Mouse (Mus musculus) ES-E14 (cell line): ENCODE data around the gene Khdc1c. TPM values are rescaled to one million over a fixed set of nuclear protein-coding genes. Genes with fewer than 3 reads are reported as not detected.
"Not testable (repeated sequence)": the region's sequence is repeated elsewhere in the genome, so short reads cannot be mapped to it uniquely, and the experiment has no call there.

Source experiments
- DNase-seq: peaks from one replicate; pipeline ENCODE4 v3.0.0-alpha.2; 2013; ENCODE audit warnings: low read depth, low spot score
- H3K27ac ChIP-seq: 2 replicates; pipeline ENCODE4 v1.5.1; 2012; ENCODE audit warnings: low read depth, mild to moderate bottlenecking, low read length, moderate library complexity, mixed read lengths; ENCODE audit not compliant: poor library complexity, insufficient read depth, severe bottlenecking
- H3K36me3 ChIP-seq: 2 replicates; pipeline ENCODE4 v1.6.1; 2012; ENCODE audit warnings: mild to moderate bottlenecking, low read length, moderate library complexity, mixed read lengths; ENCODE audit not compliant: control insufficient read depth, poor library complexity, insufficient read depth, severe bottlenecking
- H3K4me1 ChIP-seq, 2 experiments: fragments of 150-350 bp in 1 of 2; sonication (generic) in 1 of 2; 2 replicates each; pipeline ENCODE4 v1.6.1; 2012; ENCODE audit warnings: low read length in 2 of 2, mild to moderate bottlenecking in 1 of 2, mixed read lengths in 1 of 2; ENCODE audit not compliant: control insufficient read depth in 2 of 2, insufficient read depth in 2 of 2, poor library complexity in 1 of 2
- H3K4me3 ChIP-seq, 2 experiments: fragments of 150-350 bp in 1 of 2; sonication (generic) in 1 of 2; 2 replicates each; pipeline ENCODE4 v1.5.1; 2012; ENCODE audit warnings: low read length in 2 of 2, low read depth in 1 of 2, mild to moderate bottlenecking in 1 of 2, mixed read lengths in 1 of 2; ENCODE audit not compliant: insufficient read depth in 1 of 2, poor library complexity in 1 of 2, severe bottlenecking in 1 of 2
- H3K9ac ChIP-seq: 2 replicates; pipeline ENCODE4 v1.6.1; 2012; ENCODE audit warnings: low read depth, mild to moderate bottlenecking, low read length, mixed read lengths; ENCODE audit not compliant: poor library complexity, insufficient read depth, severe bottlenecking
- H3K9me3 ChIP-seq: fragments of 150-350 bp; sonication (generic); 2 replicates; pipeline ENCODE4 v1.6.1; 2012; ENCODE audit warnings: low read depth, mild to moderate bottlenecking, low read length; ENCODE audit not compliant: control insufficient read depth, insufficient read depth
- CHD2 ChIP-seq: IDR thresholded peaks from 2 replicates; pipeline ENCODE4 v1.6.1; 2014; ENCODE audit warnings: mild to moderate bottlenecking, low read depth, low read length, inconsistent platforms
- HCFC1 ChIP-seq: IDR thresholded peaks from 2 replicates; pipeline ENCODE4 v1.6.1; 2012; ENCODE audit warnings: low read length, inconsistent platforms, borderline replicate concordance; ENCODE audit not compliant: insufficient read depth
- MAFK ChIP-seq: IDR thresholded peaks from 2 replicates; pipeline ENCODE4 v1.6.1; 2014; ENCODE audit warnings: mild to moderate bottlenecking, low read depth, low read length, inconsistent platforms; ENCODE audit not compliant: insufficient read depth
- ZC3H11A ChIP-seq: IDR thresholded peaks from 2 replicates; pipeline ENCODE4 v1.6.1; 2012; ENCODE audit warnings: low read depth, mild to moderate bottlenecking, inconsistent platforms, low read length, borderline replicate concordance
- ZNF384 ChIP-seq: IDR thresholded peaks from 2 replicates; pipeline ENCODE4 v1.6.1; 2012; ENCODE audit warnings: low read depth, low read length, inconsistent platforms
- in situ Hi-C, 2 experiments: fragments of 600-800 bp; cut with MboI; formaldehyde crosslinking; loops; one replicate each; pipeline ENCODE4 v1.15.1; 2025; ENCODE audit warnings: low sequenced_read_pairs in 2 of 2, inconsistent platforms in 1 of 2; ENCODE audit not compliant: unreplicated experiment in 2 of 2
- total RNA-seq: library from RNA; depleted of rRNA; stranded (reverse); fragments of 300-350 nt; gene quantifications from 2 replicates; pipeline ENCODE4 v1.2.3, GENCODE M21; 2012; rRNA removed

Gene Khdc1c
- not detected in 2 replicates for total RNA-seq

DNA sequence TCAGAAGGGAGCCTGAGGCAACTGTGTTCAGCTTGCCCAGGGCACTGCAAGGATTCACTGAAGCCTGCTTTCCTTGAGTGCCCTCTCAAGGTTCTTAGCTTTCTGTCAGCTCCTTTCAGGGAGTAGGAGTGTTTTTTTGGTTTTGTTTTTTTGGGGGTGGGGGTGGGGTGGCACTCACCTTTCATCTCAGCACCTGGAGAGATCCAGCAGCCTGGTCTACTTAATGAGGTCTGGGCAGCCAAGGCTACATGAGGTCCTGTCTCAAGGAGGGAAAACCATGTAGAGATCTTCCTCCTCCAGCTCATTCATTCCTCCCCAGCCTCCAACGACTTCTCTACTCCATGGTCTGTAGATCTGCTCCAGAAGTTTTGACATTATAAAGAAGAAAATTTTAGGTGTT, at the start of gene Khdc1c:
Khdc1c (plus strand) TSS at position 301 of the 400 bp plus-strand sequence.
- DNase-seq, in situ Hi-C loops: not testable (repeated sequence)

GRCm38 (mm10) chr1:21320271-21320670, 47.9 kb upstream of the Khdc1c start:
- H3K36me3 ChIP-seq, in situ Hi-C loops, DNase-seq, H3K9ac ChIP-seq, H3K9me3 ChIP-seq, H3K4me1 ChIP-seq, H3K4me3 ChIP-seq, H3K27ac ChIP-seq: not testable (repeated sequence)

More for the DNA sequence above, at the start of gene Khdc1c:
- H3K9ac ChIP-seq, H3K36me3 ChIP-seq, H3K4me1 ChIP-seq, H3K4me3 ChIP-seq, H3K27ac ChIP-seq, H3K9me3 ChIP-seq: not testable (repeated sequence)

- Histone ChIP-seq H3K9ac (no peak overlapping the region), H3K9me3 (no peaks in the 10 kb centered on the region), H3K4me1 (no peaks in the 10 kb centered on the region), H3K4me3 (no peak overlapping the region), H3K36me3 (no peaks in the 10 kb centered on the region), H3K27ac (no peak overlapping the region)
- no peak for TF ChIP-seq ZNF384
- TF ChIP-seq CHD2: no peak
- TF ChIP-seq MAFK: no peak
- no peak for TF ChIP-seq HCFC1
- TF ChIP-seq ZC3H11A: no peak
- in situ Hi-C loops: no loop called here
- DNase-seq: no peak
These were observed 46.5 kb upstream of the Khdc1c start for GRCm38 (mm10) chr1:21321656-21322055.

DNA sequence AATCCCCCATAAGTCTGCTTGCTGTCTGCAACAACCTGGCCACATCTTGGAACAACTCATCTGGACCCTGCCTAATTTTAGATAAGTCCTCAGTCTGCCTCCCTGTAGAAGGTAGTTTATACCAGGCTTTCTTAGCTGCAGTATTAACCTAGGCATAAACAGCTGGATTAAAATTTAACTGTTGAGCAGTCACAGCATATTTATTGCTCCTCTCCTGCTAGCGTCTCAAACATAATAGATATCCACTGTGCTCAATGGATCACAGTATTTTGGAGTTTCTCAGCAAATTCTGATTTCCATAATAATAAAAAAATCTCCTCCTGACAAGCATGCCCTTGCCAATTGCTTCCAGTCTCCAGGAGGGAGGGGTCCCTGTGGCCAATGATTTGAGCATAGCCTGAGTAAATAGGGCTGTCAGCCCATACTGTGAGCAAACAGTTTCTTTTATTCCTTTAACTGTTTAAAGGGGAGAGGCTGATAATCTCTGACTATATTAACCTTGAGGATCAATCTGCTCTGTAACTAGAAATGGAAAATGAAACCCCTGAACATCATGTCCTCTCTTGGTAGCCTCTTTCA, 44.0 kb upstream of the Khdc1c start:
- H3K9ac ChIP-seq: no peak overlapping the region
- TF ChIP-seq CHD2 (no peak), HCFC1 (no peak), ZNF384 (no peak), ZC3H11A (no peak), MAFK (no peak)
- no peaks in the 10 kb centered on the region for H3K36me3 ChIP-seq
- no peaks in the 10 kb centered on the region for H3K4me1 ChIP-seq
- no peak for DNase-seq
- no peaks in the 10 kb centered on the region; the same call in 1 of the 2 replicates for H3K9me3 ChIP-seq
- H3K4me3 ChIP-seq: no peak overlapping the region
- in situ Hi-C loops: no loop called here
- H3K27ac ChIP-seq: no peak overlapping the region

- TF ChIP-seq MAFK (no peak), ZNF384 (no peak), CHD2 (no peak), ZC3H11A (no peak), HCFC1 (no peak)
- Histone ChIP-seq H3K9me3 (no peaks in the 10 kb centered on the region; the same call in 1 of the 2 replicates), H3K27ac (no peak overlapping the region), H3K4me3 (no peak overlapping the region), H3K36me3 (no peaks in the 10 kb centered on the region), H3K9ac (no peak overlapping the region), H3K4me1 (no peaks in the 10 kb centered on the region)
- in situ Hi-C loops: no loop called here
- no peak for DNase-seq
These were observed 43.5 kb upstream of the Khdc1c start for GRCm38 (mm10) chr1:21324633-21325032.
